Mouse (Mus musculus) liver, embryonic 14.5 days (tissue): ENCODE data around the gene Ankrd65. TPM values are rescaled to one million over a fixed set of nuclear protein-coding genes. Genes with fewer than 3 reads are reported as not detected.
A peak's percentile ranks its signal among the peaks of the same experiment; 100 is the strongest.

Experiments
- ATAC-seq: fragments of 200-750 bp; cut with Nextera tagmentation; 2 replicates; pipeline ENCODE4 v1.8.0; 2017; ENCODE audit warnings: moderate number of reproducible peaks, mild to moderate bottlenecking, moderate library complexity; ENCODE audit not compliant: insufficient read depth
- DNase-seq, 3 experiments: peaks; one replicate each; pipeline ENCODE4 v3.0.0-alpha.2; 2012 to 2013; ENCODE audit warnings: low read depth in 3 of 3, low spot score in 3 of 3
- H3K27ac ChIP-seq: fragments of 300-500 bp; sonication (generic); 2 replicates; pipeline ENCODE4 v1.5.1; 2014; ENCODE audit warnings: moderate library complexity, mild to moderate bottlenecking, control low read depth, inconsistent platforms
- H3K27me3 ChIP-seq: fragments of 300-500 bp; sonication (generic); 2 replicates; pipeline ENCODE4 v1.6.1; 2014; ENCODE audit warnings: mild to moderate bottlenecking, low read length, moderate library complexity; ENCODE audit not compliant: control insufficient read depth, insufficient read depth
- H3K36me3 ChIP-seq: fragments of 300-500 bp; sonication (generic); replicated peaks from 2 replicates; pipeline ENCODE4 v1.6.1; 2014; ENCODE audit warnings: low read depth; ENCODE audit not compliant: control insufficient read depth, insufficient read depth
- H3K4me1 ChIP-seq, 2 experiments: fragments of 200-500 bp in 1 of 2; fragments of 300-500 bp in 1 of 2; sonication (generic) in 1 of 2; replicated peaks; 2 replicates each; pipeline ENCODE4 v1.6.1; 2012 to 2014; ENCODE audit warnings: antibody characterized with exemption in 1 of 2, inconsistent platforms in 1 of 2, low read length in 1 of 2; ENCODE audit not compliant: control insufficient read depth in 2 of 2, insufficient read depth in 2 of 2
- H3K4me2 ChIP-seq: fragments of 300-500 bp; sonication (generic); 2 replicates; pipeline ENCODE4 v1.6.1; 2014; ENCODE audit warnings: low read depth, mild to moderate bottlenecking, control low read depth, moderate library complexity
- H3K4me3 ChIP-seq, 2 experiments: fragments of 200-500 bp in 1 of 2; fragments of 300-500 bp in 1 of 2; sonication (generic) in 1 of 2; 2 replicates each; pipeline ENCODE4 v1.5.1; 2012 to 2014; ENCODE audit warnings: low read depth in 2 of 2, low read length in 2 of 2, mild to moderate bottlenecking in 2 of 2, control low read depth in 1 of 2, inconsistent platforms in 1 of 2, moderate library complexity in 1 of 2; ENCODE audit not compliant: insufficient read depth in 1 of 2
- H3K9ac ChIP-seq: fragments of 300-500 bp; sonication (generic); replicated peaks from 2 replicates; pipeline ENCODE4 v1.6.1; 2014; ENCODE audit warnings: mild to moderate bottlenecking, control low read depth, moderate library complexity
- H3K9me3 ChIP-seq: fragments of 300-500 bp; sonication (generic); 2 replicates; pipeline ENCODE4 v1.6.1; 2016; ENCODE audit warnings: low read length, mixed read lengths; ENCODE audit not compliant: control insufficient read depth
- CTCF ChIP-seq: IDR thresholded peaks from 2 replicates; pipeline ENCODE4 v1.5.1; 2016; ENCODE audit warnings: antibody characterized with exemption, low read depth, control low read depth
- EP300 ChIP-seq: IDR thresholded peaks from 2 replicates; pipeline ENCODE4 v1.6.1; 2016; ENCODE audit warnings: antibody characterized with exemption, low read depth
- WGBS: fragments of 180-500 bp; shearing (Covaris S2); extraction: QIAGEN DNeasy Blood & Tissue Kit; methylation state at CpG from one replicate; pipeline ENCODE4 v1.1.7; 2014; ENCODE audit not compliant: insufficient replicate concordance; 5-methylcytosine and 5-hydroxymethylcytosine counted together
- polyA plus RNA-seq, 2 experiments: library from polyadenylated mRNA; depleted of rRNA in 1 of 2; stranded (reverse) in 1 of 2; unstranded in 1 of 2; fragments of >200 nt; fragmentation: Nextera tagmentation in 1 of 2; extraction: Ambion mirVana in 1 of 2; gene quantifications; 2 replicates each; pipeline versions ENCODE4 v1.2.1 to v1.2.3; 2012 to 2014

The Ankrd65 gene
- polyA plus RNA-seq, 2 experiments: 0.02 TPM; not detected in 1

- Histone ChIP-seq H3K9ac (no peak overlapping the region), H3K27me3 (no peaks in the 10 kb centered on the region), H3K4me1 (no peaks in the 10 kb centered on the region), H3K36me3 (peaks cover 47% of the 10 kb centered on the region), H3K9me3 (no peaks in the 10 kb centered on the region), H3K4me2 (no peak overlapping the region), H3K4me3 (no peak overlapping the region), H3K27ac (no peak overlapping the region)
- DNase-seq (no peak), ATAC-seq (no peak)
- 71% methylated on average over 8 of the region's 8 CpGs for WGBS
- TF ChIP-seq EP300 (no peak), CTCF (no peak)
Observed at GRCm38 (mm10) chr4:155746036-155746548, 44.1 kb upstream of the Ankrd65 start.

GRCm38 (mm10) chr4:155746575-155747490 lies 43.4 kb upstream of the Ankrd65 start:
- H3K9me3 ChIP-seq: no peaks in the 10 kb centered on the region
- H3K9ac ChIP-seq: no peak overlapping the region
- no peak overlapping the region for H3K4me3 ChIP-seq
- H3K4me2 ChIP-seq: no peak overlapping the region
- no peaks in the 10 kb centered on the region for H3K4me1 ChIP-seq
- 77% methylated on average over 17 of the region's 17 CpGs for whole genome bisulfite sequencing
- TF ChIP-seq CTCF: no peak
- no peak for TF ChIP-seq EP300
- ATAC-seq (no peak), DNase-seq (no peak)
- no peak overlapping the region for H3K27ac ChIP-seq
- H3K27me3 ChIP-seq: no peaks in the 10 kb centered on the region
- H3K36me3 ChIP-seq: peaks cover 50% of the 10 kb centered on the region

- ATAC-seq (no peak), DNase-seq (no peak)
- Histone ChIP-seq H3K4me3 (no peak overlapping the region), H3K9ac (no peak overlapping the region), H3K36me3 (peaks cover 31% of the 10 kb centered on the region), H3K27me3 (no peaks in the 10 kb centered on the region), H3K27ac (no peak overlapping the region), H3K9me3 (no peaks in the 10 kb centered on the region), H3K4me2 (no peak overlapping the region), H3K4me1 (peaks cover 4 to 11% of the 10 kb centered on the region in 2 experiments)
- 86% methylated on average over 12 of the region's 12 CpGs for WGBS
- TF ChIP-seq EP300: no peak
- no peak for TF ChIP-seq CTCF
Observed at GRCm38 (mm10) chr4:155757011-155757410, 33.2 kb upstream of the Ankrd65 start.

- H3K9ac ChIP-seq: peak overlapping the region; percentile 78
- no peaks in the 10 kb centered on the region for H3K9me3 ChIP-seq
- H3K36me3 ChIP-seq: peaks cover 9% of the 10 kb centered on the region
- DNase-seq (peak in 2 of 3 experiments; percentile 47 to 54), ATAC-seq (no peak)
- no peaks in the 10 kb centered on the region for H3K27me3 ChIP-seq
- H3K4me2 ChIP-seq: peak overlapping the region; percentile 100
- 3% methylated on average over 10 of the region's 10 CpGs for WGBS
- peaks cover 4 to 15% of the 10 kb centered on the region in 2 experiments for H3K4me1 ChIP-seq
- no peak overlapping the region for H3K27ac ChIP-seq
- peak overlapping the region; percentile 84 to 86 for H3K4me3 ChIP-seq
- peak; percentile 44 for TF ChIP-seq CTCF
- TF ChIP-seq EP300: no peak
Observed at GRCm38 (mm10) chr4:155759862-155760612, 30.2 kb upstream of the Ankrd65 start.
